Comparison of ENCODE assay signal across 8 mouse cellular contexts in genomic region chr5:111465811-111466299, GRCm38 (mm10). TPM values are rescaled to one million over a fixed set of nuclear protein-coding genes. Genes with fewer than 3 reads are reported as not detected.
A peak's percentile ranks its signal among the peaks of the same experiment; 100 is the strongest.
DNase-seq lines count a peak whose midpoint lies in the region; ATAC-seq and TF ChIP-seq lines count a peak whose summit lies in the region.

No protein-coding gene starts in this region.

- TF ChIP-seq POLR2A in kidney, adult 2 months (IDR thresholded peaks at IDR 0.05; ENCODE audit: low read depth, low read length) = no peak

- H3K4me2 ChIP-seq in lung, embryonic 14.5 days = no peak overlapping the region

- 51% methylated on average over 11 of the region's 11 CpGs for WGBS in heart, embryonic 10.5 days
- 44% methylated on average over 11 of the region's 11 CpGs for WGBS in kidney, adult 2 months
- 54% methylated on average over 11 of the region's 11 CpGs for WGBS in lung, embryonic 14.5 days

- no peak overlapping the region for H3K4me3 ChIP-seq in heart, embryonic 10.5 days
- no peak overlapping the region for H3K4me3 ChIP-seq in kidney, adult 2 months (ENCODE audit: insufficient read depth, low read depth, low read length)
- no peak overlapping the region for H3K4me3 ChIP-seq in lung, embryonic 14.5 days (ENCODE audit: low read depth, low read length)

- no peaks in the 10 kb centered on the region for H3K9me3 ChIP-seq in heart, embryonic 10.5 days
- H3K9me3 ChIP-seq in lung, embryonic 14.5 days (ENCODE audit: low read depth, low read length) = no peaks in the 10 kb centered on the region; the same call in 1 of the 2 replicates

- no peaks in the 10 kb centered on the region for H3K27me3 ChIP-seq in heart, embryonic 10.5 days (ENCODE audit: insufficient read depth, poor library complexity, severe bottlenecking)
- H3K27me3 ChIP-seq in kidney, adult 2 months (replicated peaks; ENCODE audit: control insufficient read depth, insufficient read depth, low read length) = no peaks in the 10 kb centered on the region
- no peaks in the 10 kb centered on the region for H3K27me3 ChIP-seq in lung, embryonic 14.5 days (ENCODE audit: insufficient read depth, low read length)

- ATAC-seq in lung, embryonic 14.5 days (ENCODE audit: insufficient read depth) = peak; percentile 82

- no peaks in the 10 kb centered on the region for H3K36me3 ChIP-seq in heart, embryonic 10.5 days
- no peaks in the 10 kb centered on the region for H3K36me3 ChIP-seq in kidney, adult 2 months (ENCODE audit: control insufficient read depth, insufficient read depth, low read length)
- no peaks in the 10 kb centered on the region for H3K36me3 ChIP-seq in lung, embryonic 14.5 days (ENCODE audit: insufficient read depth)

- H3K9ac ChIP-seq in lung, embryonic 14.5 days = no peak overlapping the region

- peaks cover 14% of the 10 kb centered on the region for H3K4me1 ChIP-seq in heart, embryonic 10.5 days
- H3K4me1 ChIP-seq in kidney, adult 2 months (ENCODE audit: control insufficient read depth, insufficient read depth, low read length) = no peaks in the 10 kb centered on the region
- H3K4me1 ChIP-seq in lung, embryonic 14.5 days (ENCODE audit: insufficient read depth) = no peaks in the 10 kb centered on the region

- DNase-seq in ES-CJ7 (ENCODE audit: low read depth, low spot score) = peak; percentile 69
- peak; percentile 60 for DNase-seq in embryo, embryonic 10 days (ENCODE audit: low spot score)
- DNase-seq in heart, embryonic 10.5 days (ENCODE audit: low spot score) = peak; percentile 86
- DNase-seq in kidney, adult 2 months = peak; percentile 81
- peak; percentile 66 for DNase-seq in lung, embryonic 14.5 days
- DNase-seq in yolk sac, embryonic 10.5 days (ENCODE audit: low spot score) = peak; percentile 43
- no peak for DNase-seq in ovary, postnatal 10 days (ENCODE audit: low spot score)
- no peak for DNase-seq in thymus, postnatal 25 days

- TF ChIP-seq CTCF in kidney, adult 2 months (conservative IDR thresholded peaks at IDR 0.05; ENCODE audit: insufficient read depth, insufficient read length, low read depth, low read length) = no peak
- TF ChIP-seq CTCF in lung, embryonic 14.5 days (IDR thresholded peaks at IDR 0.05; ENCODE audit: low read depth) = no peak

- peak overlapping the region; percentile 85 for H3K27ac ChIP-seq in heart, embryonic 10.5 days
- H3K27ac ChIP-seq in kidney, adult 2 months (ENCODE audit: insufficient read depth, low read depth, low read length) = peak overlapping the region; percentile 65
- peak overlapping the region; percentile 30; the same call in 1 of the 2 replicates for H3K27ac ChIP-seq in lung, embryonic 14.5 days (ENCODE audit: low read depth)

RNA-seq across cellular contexts. Expression of gene Mn1, which starts 48.7 kb away (rescaled TPM):
- 6.4 and 7.7 TPM in 2 replicates for polyA plus RNA-seq in heart, embryonic 10.5 days (2016; fragmentation: Nextera tagmentation; extraction: Ambion mirVana)
- polyA plus RNA-seq in kidney, adult 2 months (2012; rRNA removed) = 1.1 and 1.4 TPM in 2 replicates
- polyA plus RNA-seq in lung, embryonic 14.5 days (2014; fragmentation: Nextera tagmentation; extraction: Ambion mirVana) = 8.9 and 9.7 TPM in 2 replicates

Comparison
In these comparisons a context has a peak if more than half of its experiments do, and no peak if none do; other contexts are left out.
1. DNase-seq: peak in ES-CJ7 (single experiment), embryo, embryonic 10 days (single experiment), heart, embryonic 10.5 days (single experiment), kidney, adult 2 months (single experiment), lung, embryonic 14.5 days (single experiment) and yolk sac, embryonic 10.5 days (single experiment); none in ovary, postnatal 10 days (single experiment) and thymus, postnatal 25 days (single experiment).
2. H3K27ac ChIP-seq: peak in every context shown above with its lines; median percentile 85 in heart, embryonic 10.5 days; 65 in kidney, adult 2 months; 30 in lung, embryonic 14.5 days.